Mouse (Mus musculus) embryonic facial prominence, embryonic 14.5 days (tissue): ENCODE measurements around the gene Nfya. TPM values are rescaled to one million over a fixed set of nuclear protein-coding genes. Genes with fewer than 3 reads are reported as not detected.

Source experiments
- ATAC-seq: fragments of 200-750 bp; cut with Nextera tagmentation; 2 replicates; pipeline ENCODE4 v1.8.0; 2017; ENCODE audit warnings: low read depth, moderate number of reproducible peaks, moderate TSS enrichment
- DNase-seq: peaks from one replicate; pipeline ENCODE4 v3.0.0-alpha.2; 2015; ENCODE audit warnings: low spot score
- H3K27ac ChIP-seq: fragments of 300-500 bp; sonication (generic); replicated peaks from 2 replicates; pipeline ENCODE4 v1.5.1; 2014; ENCODE audit warnings: low read depth, mild to moderate bottlenecking, low read length, moderate library complexity
- H3K27me3 ChIP-seq: fragments of 300-500 bp; sonication (generic); replicated peaks from 2 replicates; pipeline ENCODE4 v1.6.1; 2014; ENCODE audit warnings: low read length; ENCODE audit not compliant: control insufficient read depth, insufficient read depth
- H3K36me3 ChIP-seq: fragments of 300-500 bp; sonication (generic); 2 replicates; pipeline ENCODE4 v1.6.1; 2014; ENCODE audit warnings: low read length, mixed read lengths; ENCODE audit not compliant: control insufficient read depth, insufficient read depth
- H3K4me1 ChIP-seq: fragments of 300-500 bp; sonication (generic); 2 replicates; pipeline ENCODE4 v1.6.1; 2014; ENCODE audit warnings: antibody characterized with exemption, low read length; ENCODE audit not compliant: control insufficient read depth, insufficient read depth
- H3K4me2 ChIP-seq: fragments of 300-500 bp; sonication (generic); 2 replicates; pipeline ENCODE4 v1.6.1; 2014; ENCODE audit warnings: low read depth, mild to moderate bottlenecking, low read length, moderate library complexity, mixed read lengths
- H3K4me3 ChIP-seq: fragments of 300-500 bp; sonication (generic); 2 replicates; pipeline ENCODE4 v1.5.1; 2014; ENCODE audit warnings: low read depth, mild to moderate bottlenecking, low read length
- H3K9ac ChIP-seq: fragments of 300-500 bp; sonication (generic); 2 replicates; pipeline ENCODE4 v1.6.1; 2014; ENCODE audit warnings: low read depth, mild to moderate bottlenecking, low read length, moderate library complexity, mixed read lengths
- H3K9me3 ChIP-seq: fragments of 300-500 bp; sonication (generic); 2 replicates; pipeline ENCODE4 v1.6.1; 2016; ENCODE audit warnings: low read length; ENCODE audit not compliant: control insufficient read depth
- WGBS: fragments of 180-500 bp; shearing (Covaris S2); extraction: QIAGEN DNeasy Blood & Tissue Kit; methylation state at CpG from one replicate; pipeline ENCODE4 v1.1.7; 2014; 5-methylcytosine and 5-hydroxymethylcytosine counted together
- polyA plus RNA-seq: library from polyadenylated mRNA; unstranded; fragments of >200 nt; fragmentation: Nextera tagmentation; extraction: Ambion mirVana; gene quantifications from 2 replicates; pipeline ENCODE4 v1.2.1, GENCODE M21; 2014

Gene Nfya
- polyA plus RNA-seq, 1 experiment from 2014 or later: 16.2 TPM

DNA sequence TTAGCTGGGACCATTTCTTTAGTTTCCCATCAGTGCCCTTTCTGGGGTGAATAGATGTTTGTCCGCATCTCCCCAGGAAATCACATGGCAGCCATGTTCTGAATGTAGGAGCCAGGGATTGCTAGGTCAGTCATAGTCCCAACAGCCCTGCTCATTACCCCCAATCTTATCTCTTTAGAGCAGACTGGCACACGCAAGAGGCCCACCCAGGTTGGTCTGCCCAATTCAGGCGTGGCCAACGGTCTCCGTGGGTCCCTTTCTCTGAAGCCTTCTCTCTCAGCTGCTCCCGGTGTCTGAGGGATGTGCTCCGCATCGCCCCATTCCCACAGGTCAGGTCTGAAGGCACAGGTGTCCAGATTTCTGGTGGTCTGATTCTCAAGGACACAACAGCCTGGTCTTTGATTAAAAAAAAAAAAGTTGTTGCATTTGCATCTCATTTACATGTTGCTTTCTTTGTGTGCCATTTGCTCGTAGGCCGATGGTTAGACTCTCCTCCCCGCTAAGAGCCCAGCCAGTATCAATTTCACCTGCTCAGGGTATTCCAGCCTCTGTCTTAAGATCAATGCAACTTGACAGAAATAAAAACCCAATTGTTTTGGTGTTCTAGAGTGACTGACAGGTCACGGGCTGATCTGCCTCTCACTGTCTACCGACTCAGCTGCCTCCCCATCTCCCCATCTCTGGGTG is 41.1 kb upstream of the Nfya start:
- WGBS: 77% methylated on average over 13 of the region's 13 CpGs

GRCm38 (mm10) chr17:48447675-48448074 is 38.0 kb upstream of the Nfya start:
- ATAC-seq (no peak), DNase-seq (peak; percentile 23)
- H3K4me1 ChIP-seq: no peaks in the 10 kb centered on the region
- WGBS: 67% methylated on average over 8 of the region's 8 CpGs
- H3K27ac ChIP-seq: no peak overlapping the region
- no peak overlapping the region for H3K4me2 ChIP-seq
- H3K4me3 ChIP-seq: no peak overlapping the region
- no peaks in the 10 kb centered on the region for H3K9me3 ChIP-seq
- no peaks in the 10 kb centered on the region for H3K27me3 ChIP-seq
- H3K36me3 ChIP-seq: no peaks in the 10 kb centered on the region
- H3K9ac ChIP-seq: no peak overlapping the region

More for the DNA sequence above, 41.1 kb upstream of the Nfya start:
- H3K36me3 ChIP-seq: no peaks in the 10 kb centered on the region
- DNase-seq (no peak), ATAC-seq (no peak)
- H3K9me3 ChIP-seq: no peaks in the 10 kb centered on the region
- no peak overlapping the region for H3K9ac ChIP-seq
- H3K4me3 ChIP-seq: no peak overlapping the region
- no peak overlapping the region for H3K4me2 ChIP-seq
- H3K4me1 ChIP-seq: no peaks in the 10 kb centered on the region
- H3K27me3 ChIP-seq: no peaks in the 10 kb centered on the region
- H3K27ac ChIP-seq: no peak overlapping the region

- Histone ChIP-seq H3K27ac (no peak overlapping the region), H3K4me1 (no peaks in the 10 kb centered on the region), H3K9me3 (no peaks in the 10 kb centered on the region), H3K4me3 (no peak overlapping the region), H3K4me2 (no peak overlapping the region), H3K36me3 (no peaks in the 10 kb centered on the region), H3K27me3 (no peaks in the 10 kb centered on the region), H3K9ac (no peak overlapping the region)
- DNase-seq: no peak
- ATAC-seq: no peak
- WGBS: 68% methylated on average over 16 of the region's 16 CpGs
Observed at GRCm38 (mm10) chr17:48443542-48444145, 33.9 kb upstream of the Nfya start.

GRCm38 (mm10) chr17:48442745-48443457 is 33.2 kb upstream of the Nfya start:
- H3K9me3 ChIP-seq: no peaks in the 10 kb centered on the region
- WGBS: 69% methylated on average over 7 of the region's 7 CpGs
- H3K27ac ChIP-seq: no peak overlapping the region
- no peaks in the 10 kb centered on the region for H3K27me3 ChIP-seq
- ATAC-seq (no peak), DNase-seq (peak; percentile 37)
- no peak overlapping the region for H3K4me2 ChIP-seq
- H3K4me1 ChIP-seq: no peaks in the 10 kb centered on the region
- no peaks in the 10 kb centered on the region for H3K36me3 ChIP-seq
- H3K4me3 ChIP-seq: no peak overlapping the region
- H3K9ac ChIP-seq: no peak overlapping the region

GRCm38 (mm10) chr17:48437421-48437911 is 27.8 kb upstream of the Nfya start:
- WGBS: 13% methylated on average over 7 of the region's 7 CpGs
- H3K36me3 ChIP-seq: no peaks in the 10 kb centered on the region
- peak; percentile 61 for DNase-seq
- H3K9me3 ChIP-seq: no peaks in the 10 kb centered on the region
- H3K4me2 ChIP-seq: peak overlapping the region; percentile 7; the same call in 1 of the 2 replicates
- peak; percentile 60 for ATAC-seq
- peak overlapping the region; percentile 75 for H3K27ac ChIP-seq
- H3K27me3 ChIP-seq: no peaks in the 10 kb centered on the region
- no peak overlapping the region for H3K4me3 ChIP-seq
- H3K4me1 ChIP-seq: no peaks in the 10 kb centered on the region; the same call in 1 of the 2 replicates
- no peak overlapping the region for H3K9ac ChIP-seq

DNA sequence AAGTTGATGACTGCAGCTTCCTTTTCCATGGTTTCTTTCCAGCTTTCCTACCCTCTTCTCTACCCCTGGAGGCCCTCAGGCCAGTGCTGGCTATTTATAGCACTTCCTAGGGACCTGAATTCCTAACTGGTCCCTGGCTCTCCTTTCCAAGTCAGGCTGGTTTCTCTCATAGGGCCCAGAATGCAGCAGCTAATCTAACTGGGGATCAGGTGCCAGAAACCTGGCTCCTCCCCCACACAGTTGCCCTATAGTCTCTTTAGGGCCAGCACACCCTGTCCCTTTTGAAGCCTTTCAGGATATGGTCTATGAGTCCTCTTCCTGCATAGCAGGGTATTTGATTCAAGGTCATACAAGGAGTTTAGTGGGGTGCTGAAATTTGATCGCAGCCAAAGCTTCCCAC is 26.8 kb upstream of the Nfya start:
- ATAC-seq (0 out of 2 replicates have a peak, but pooled peaks have one; percentile 32), DNase-seq (no peak)
- Histone ChIP-seq H3K36me3 (no peaks in the 10 kb centered on the region), H3K9me3 (no peaks in the 10 kb centered on the region), H3K4me2 (no peak overlapping the region), H3K9ac (no peak overlapping the region), H3K4me3 (no peak overlapping the region), H3K27ac (no peak overlapping the region), H3K4me1 (no peaks in the 10 kb centered on the region; the same call in 1 of the 2 replicates), H3K27me3 (no peaks in the 10 kb centered on the region)
- WGBS: 56% methylated on average over 1 of the region's 1 CpGs

DNA sequence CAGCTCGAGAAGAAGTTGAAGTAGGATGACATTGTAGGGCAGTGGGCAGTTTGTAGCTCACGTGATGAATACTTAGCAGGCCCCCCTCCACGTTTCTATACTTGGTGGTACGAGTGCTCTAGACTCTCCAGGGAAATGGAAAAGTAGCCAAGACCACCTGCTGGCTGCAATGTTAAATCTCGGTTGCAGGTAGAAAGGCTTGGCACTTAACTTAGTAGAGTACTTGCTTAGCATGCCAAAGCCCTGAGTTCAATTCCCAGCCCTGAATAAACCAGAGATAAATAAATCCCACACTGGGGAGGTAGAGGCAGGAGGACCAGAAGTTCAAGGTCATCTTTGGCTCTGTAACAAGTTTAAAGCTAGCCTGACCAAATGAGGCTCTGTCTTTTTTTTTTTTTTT is 24.8 kb upstream of the Nfya start:
- H3K27ac ChIP-seq: no peak overlapping the region
- H3K4me1 ChIP-seq: peaks cover 3% of the 10 kb centered on the region; the same call in 1 of the 2 replicates
- no peak for DNase-seq
- no peaks in the 10 kb centered on the region for H3K9me3 ChIP-seq
- no peak overlapping the region for H3K4me2 ChIP-seq
- 75% methylated on average over 5 of the region's 5 CpGs for WGBS
- ATAC-seq: no peak
- no peaks in the 10 kb centered on the region for H3K36me3 ChIP-seq
- H3K27me3 ChIP-seq: no peaks in the 10 kb centered on the region
- no peak overlapping the region for H3K4me3 ChIP-seq
- no peak overlapping the region for H3K9ac ChIP-seq

- 54% methylated on average over 6 of the region's 6 CpGs for WGBS
- peaks cover 3% of the 10 kb centered on the region; the same call in 1 of the 2 replicates for H3K4me1 ChIP-seq
- H3K9me3 ChIP-seq: no peaks in the 10 kb centered on the region
- no peak overlapping the region for H3K4me3 ChIP-seq
- DNase-seq: no peak
- no peaks in the 10 kb centered on the region for H3K27me3 ChIP-seq
- ATAC-seq: no peak
- H3K36me3 ChIP-seq: no peaks in the 10 kb centered on the region
- no peak overlapping the region for H3K27ac ChIP-seq
- H3K9ac ChIP-seq: no peak overlapping the region
- no peak overlapping the region for H3K4me2 ChIP-seq
Observed at GRCm38 (mm10) chr17:48433689-48434330, 24.1 kb upstream of the Nfya start.
